Mouse (Mus musculus) hindbrain, embryonic 10.5 days (tissue): ENCODE measurements around the gene Ablim1. TPM values are rescaled to one million over a fixed set of nuclear protein-coding genes. Genes with fewer than 3 reads are reported as not detected.

Experiments
- DNase-seq: peaks from one replicate; pipeline ENCODE4 v3.0.0-alpha.2; 2017; ENCODE audit warnings: low spot score
- H3K27ac ChIP-seq: fragments of 300-500 bp; sonication (generic); 2 replicates; pipeline ENCODE4 v1.5.1; 2016; ENCODE audit warnings: mild to moderate bottlenecking, moderate library complexity
- H3K27me3 ChIP-seq: fragments of 300-500 bp; sonication (generic); 2 replicates; pipeline ENCODE4 v1.6.1; 2016; ENCODE audit warnings: mild to moderate bottlenecking; ENCODE audit not compliant: poor library complexity, insufficient read depth, severe bottlenecking
- H3K36me3 ChIP-seq: fragments of 300-500 bp; sonication (generic); 2 replicates; pipeline ENCODE4 v1.6.1; 2016; ENCODE audit warnings: mild to moderate bottlenecking, moderate library complexity
- H3K4me1 ChIP-seq: fragments of 300-500 bp; sonication (generic); replicated peaks from 2 replicates; pipeline ENCODE4 v1.6.1; 2016; ENCODE audit warnings: mild to moderate bottlenecking
- H3K4me3 ChIP-seq: fragments of 300-500 bp; sonication (generic); 2 replicates; pipeline ENCODE4 v1.5.1; 2016; ENCODE audit warnings: mild to moderate bottlenecking, moderate library complexity
- H3K9me3 ChIP-seq: fragments of 300-500 bp; sonication (generic); 2 replicates; pipeline ENCODE4 v1.6.1; 2016; ENCODE audit warnings: mild to moderate bottlenecking, moderate library complexity
- WGBS: fragments of 180-500 bp; shearing (Covaris S2); methylation state at CpG from one replicate; pipeline ENCODE4 v1.1.7; 2016; 5-methylcytosine and 5-hydroxymethylcytosine counted together
- polyA plus RNA-seq: library from polyadenylated mRNA; unstranded; fragments of >200 nt; fragmentation: Nextera tagmentation; extraction: Ambion mirVana; gene quantifications from 2 replicates; pipeline ENCODE4 v1.2.1, GENCODE M21; 2016

Ablim1 gene
- polyA plus RNA-seq, 1 experiment from 2014 or later = 17.7 TPM

- Histone ChIP-seq H3K27ac (no peak overlapping the region), H3K36me3 (no peaks in the 10 kb centered on the region), H3K4me3 (no peak overlapping the region), H3K4me1 (peaks cover 17% of the 10 kb centered on the region), H3K27me3 (no peaks in the 10 kb centered on the region), H3K9me3 (no peaks in the 10 kb centered on the region)
- DNase-seq = no peak
- 90% methylated on average over 5 of the region's 5 CpGs for WGBS
Observed at GRCm38 (mm10) chr19:57127523-57127922, 187.2 kb downstream of the Ablim1 start.

GRCm38 (mm10) chr19:57126950-57127349 is 187.8 kb downstream of the Ablim1 start:
- Histone ChIP-seq H3K4me1 (peaks cover 17% of the 10 kb centered on the region), H3K9me3 (no peaks in the 10 kb centered on the region), H3K4me3 (no peak overlapping the region), H3K36me3 (no peaks in the 10 kb centered on the region), H3K27me3 (no peaks in the 10 kb centered on the region), H3K27ac (no peak overlapping the region)
- no peak for DNase-seq
- 72% methylated on average over 10 of the region's 10 CpGs for WGBS

- Histone ChIP-seq H3K27me3 (no peaks in the 10 kb centered on the region), H3K4me1 (peaks cover 17% of the 10 kb centered on the region), H3K27ac (no peak overlapping the region), H3K9me3 (no peaks in the 10 kb centered on the region), H3K4me3 (no peak overlapping the region), H3K36me3 (no peaks in the 10 kb centered on the region)
- WGBS = 79% methylated on average over 4 of the region's 4 CpGs
- no peak for DNase-seq
Observed at GRCm38 (mm10) chr19:57124906-57125305, 189.8 kb downstream of the Ablim1 start.

DNA sequence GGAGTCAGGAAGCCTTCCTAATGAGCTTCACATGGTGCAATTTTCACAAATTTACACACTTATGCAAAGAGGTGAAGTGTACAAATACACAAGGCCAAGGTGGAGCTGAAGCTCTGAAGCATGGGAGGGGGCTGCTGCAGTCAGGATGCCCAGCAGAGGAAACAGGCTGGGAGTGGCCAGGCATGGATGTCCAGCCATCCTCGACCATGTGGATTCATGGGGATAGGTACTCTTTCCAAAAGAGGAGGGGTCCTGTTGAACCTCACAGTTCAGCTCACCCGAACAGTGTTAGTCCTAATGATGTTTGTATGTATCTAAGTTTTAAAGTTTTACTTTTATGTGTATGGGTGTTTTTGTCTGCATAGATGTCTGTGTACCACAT is 190.6 kb downstream of the Ablim1 start:
- WGBS = 68% methylated on average over 2 of the region's 2 CpGs
- H3K4me3 ChIP-seq = no peak overlapping the region
- H3K36me3 ChIP-seq = no peaks in the 10 kb centered on the region
- H3K27ac ChIP-seq = 0 out of 2 replicates have a peak overlapping the region, but pooled peaks have one; percentile 59
- H3K9me3 ChIP-seq = no peaks in the 10 kb centered on the region
- H3K27me3 ChIP-seq = no peaks in the 10 kb centered on the region
- peaks cover 23% of the 10 kb centered on the region for H3K4me1 ChIP-seq
- DNase-seq = no peak

DNA sequence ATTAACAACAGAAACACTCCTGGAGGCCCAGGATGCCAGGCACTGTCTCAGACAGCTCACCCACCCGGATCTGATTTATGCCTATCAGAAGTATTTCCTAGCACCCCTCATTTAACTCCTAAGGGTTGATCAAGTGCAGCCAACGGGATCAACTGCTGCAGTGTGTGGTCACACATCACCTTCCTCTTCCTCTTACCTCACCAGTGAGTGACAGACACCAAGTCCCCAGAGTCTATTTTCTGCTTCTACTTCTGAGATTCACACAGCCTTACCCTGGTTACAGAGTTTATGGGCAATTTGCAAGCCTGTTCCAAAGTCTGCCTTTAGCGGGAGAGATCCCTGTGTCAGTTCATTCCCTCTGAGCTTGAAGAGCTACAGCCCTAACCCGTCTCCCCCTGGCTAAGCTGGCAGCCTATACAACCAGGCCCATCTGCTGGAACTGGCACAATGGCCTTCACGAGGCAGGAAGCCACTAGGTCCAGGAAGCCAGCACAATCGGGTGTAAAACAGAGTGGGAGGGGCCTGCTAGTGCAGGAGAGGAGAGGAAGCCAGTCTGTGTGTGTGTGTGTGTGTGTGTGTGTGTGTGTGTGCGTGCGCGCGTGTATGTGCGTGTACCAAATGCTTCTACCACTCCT is 191.1 kb downstream of the Ablim1 start:
- Histone ChIP-seq H3K4me1 (peaks cover 27% of the 10 kb centered on the region), H3K4me3 (no peak overlapping the region), H3K27me3 (no peaks in the 10 kb centered on the region), H3K9me3 (no peaks in the 10 kb centered on the region), H3K36me3 (no peaks in the 10 kb centered on the region), H3K27ac (peak overlapping the region; percentile 59)
- WGBS = 77% methylated on average over 11 of the region's 11 CpGs
- DNase-seq = no peak

- Histone ChIP-seq H3K4me3 (no peak overlapping the region), H3K9me3 (no peaks in the 10 kb centered on the region), H3K36me3 (no peaks in the 10 kb centered on the region), H3K4me1 (peaks cover 34% of the 10 kb centered on the region), H3K27me3 (no peaks in the 10 kb centered on the region), H3K27ac (no peak overlapping the region)
- WGBS = 92% methylated on average over 3 of the region's 3 CpGs
- no peak for DNase-seq
Observed at GRCm38 (mm10) chr19:57122261-57122660, 192.5 kb downstream of the Ablim1 start.

- 81% methylated on average over 4 of the region's 4 CpGs for WGBS
- no peak overlapping the region for H3K27ac ChIP-seq
- H3K36me3 ChIP-seq = no peaks in the 10 kb centered on the region
- no peak for DNase-seq
- H3K4me1 ChIP-seq = peaks cover 46% of the 10 kb centered on the region
- H3K4me3 ChIP-seq = no peak overlapping the region
- H3K9me3 ChIP-seq = no peaks in the 10 kb centered on the region
- no peaks in the 10 kb centered on the region for H3K27me3 ChIP-seq
Observed at GRCm38 (mm10) chr19:57121036-57121435, 193.7 kb downstream of the Ablim1 start.

- Histone ChIP-seq H3K9me3 (no peaks in the 10 kb centered on the region), H3K27ac (peak overlapping the region; percentile 86), H3K36me3 (no peaks in the 10 kb centered on the region), H3K4me1 (peaks cover 60% of the 10 kb centered on the region), H3K27me3 (no peaks in the 10 kb centered on the region), H3K4me3 (no peak overlapping the region)
- 81% methylated on average over 3 of the region's 3 CpGs for WGBS
- DNase-seq = no peak
Observed at GRCm38 (mm10) chr19:57119661-57120060, 195.1 kb downstream of the Ablim1 start.

DNA sequence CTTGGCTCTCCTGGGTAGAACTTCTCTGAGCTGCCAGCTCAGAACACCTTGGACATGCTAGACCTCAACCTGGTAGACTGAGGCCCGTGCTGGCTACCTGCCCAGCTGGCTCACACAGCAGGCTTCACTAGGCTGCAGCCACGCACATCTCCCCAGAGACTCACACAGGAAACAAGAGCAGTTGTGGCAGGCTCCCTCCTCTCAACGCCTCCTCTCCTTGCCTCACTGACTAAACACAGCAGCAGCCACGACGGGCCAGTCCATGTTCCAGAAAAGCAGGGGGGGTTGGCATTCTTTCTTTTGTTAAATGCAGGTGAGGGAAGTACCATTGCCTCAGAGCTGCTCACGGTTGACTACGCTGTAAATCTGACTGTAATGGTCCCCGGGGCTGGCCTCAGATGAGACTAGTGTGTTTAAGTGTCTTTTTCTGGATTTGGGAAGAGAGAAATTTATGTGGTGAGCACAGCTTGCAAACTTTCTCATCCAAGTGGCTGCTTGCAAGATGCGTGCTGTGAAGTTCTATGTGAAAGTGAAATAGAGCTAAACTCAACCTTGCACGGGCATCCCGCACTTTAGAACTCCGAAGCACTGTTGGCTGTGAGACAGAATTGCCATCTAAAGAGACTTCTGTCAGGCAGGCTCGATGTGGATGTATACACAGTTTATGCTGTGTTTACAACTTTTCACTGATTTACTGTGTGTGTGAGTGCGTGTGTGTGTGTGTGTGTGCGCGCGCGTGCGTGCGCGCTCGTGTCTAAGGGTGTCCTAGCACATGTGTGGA is 195.7 kb downstream of the Ablim1 start:
- Histone ChIP-seq H3K4me1 (peaks cover 62% of the 10 kb centered on the region), H3K36me3 (peaks cover under 1% of the 10 kb centered on the region; the same call in 1 of the 2 replicates), H3K27me3 (no peaks in the 10 kb centered on the region), H3K27ac (peak overlapping the region; percentile 86), H3K9me3 (no peaks in the 10 kb centered on the region), H3K4me3 (peak overlapping the region; percentile 48)
- WGBS = 43% methylated on average over 22 of the region's 22 CpGs
- peak; percentile 78 for DNase-seq

DNA sequence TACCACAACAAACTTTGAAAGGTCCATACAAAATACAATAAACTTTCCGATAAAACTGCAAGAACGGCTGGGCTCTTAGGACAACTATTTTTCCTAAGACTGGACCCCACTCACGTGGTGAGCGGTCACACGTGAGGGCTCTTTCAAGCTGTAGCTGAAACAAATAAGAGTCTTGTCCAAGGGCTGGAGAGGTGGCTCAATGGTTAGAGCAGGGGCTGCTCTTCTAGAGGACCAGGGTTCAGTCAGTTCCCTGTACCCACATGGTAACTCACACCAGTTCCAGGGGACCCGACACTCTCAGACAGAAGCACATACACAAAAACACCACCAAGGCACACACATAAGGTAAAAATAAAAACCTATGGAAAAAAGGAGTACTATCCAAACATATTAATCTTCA is 197.0 kb downstream of the Ablim1 start:
- peaks cover 53% of the 10 kb centered on the region for H3K4me1 ChIP-seq
- peak overlapping the region; percentile 48 for H3K4me3 ChIP-seq
- no peaks in the 10 kb centered on the region for H3K27me3 ChIP-seq
- no peaks in the 10 kb centered on the region for H3K9me3 ChIP-seq
- 31% methylated on average over 6 of the region's 6 CpGs for WGBS
- peaks cover 3% of the 10 kb centered on the region; the same call in 1 of the 2 replicates for H3K36me3 ChIP-seq
- H3K27ac ChIP-seq = peak overlapping the region; percentile 86; the same call in 1 of the 2 replicates
- DNase-seq = no peak

- 3% methylated on average over 7 of the region's 7 CpGs for WGBS
- Histone ChIP-seq H3K36me3 (peaks cover 3% of the 10 kb centered on the region; the same call in 1 of the 2 replicates), H3K27ac (peak overlapping the region; percentile 70), H3K9me3 (no peaks in the 10 kb centered on the region), H3K4me1 (peaks cover 53% of the 10 kb centered on the region), H3K27me3 (no peaks in the 10 kb centered on the region), H3K4me3 (peak overlapping the region; percentile 48)
- peak; percentile 40 for DNase-seq
Observed at GRCm38 (mm10) chr19:57116871-57117501, 197.7 kb downstream of the Ablim1 start.

- no peak overlapping the region for H3K4me3 ChIP-seq
- 54% methylated on average over 5 of the region's 5 CpGs for WGBS
- no peaks in the 10 kb centered on the region for H3K9me3 ChIP-seq
- H3K4me1 ChIP-seq = peaks cover 61% of the 10 kb centered on the region
- H3K27me3 ChIP-seq = no peaks in the 10 kb centered on the region
- peaks cover 3% of the 10 kb centered on the region; the same call in 1 of the 2 replicates for H3K36me3 ChIP-seq
- H3K27ac ChIP-seq = peak overlapping the region; percentile 67; the same call in 1 of the 2 replicates
- no peak for DNase-seq
Observed at GRCm38 (mm10) chr19:57115670-57116069, 199.0 kb downstream of the Ablim1 start.

DNA sequence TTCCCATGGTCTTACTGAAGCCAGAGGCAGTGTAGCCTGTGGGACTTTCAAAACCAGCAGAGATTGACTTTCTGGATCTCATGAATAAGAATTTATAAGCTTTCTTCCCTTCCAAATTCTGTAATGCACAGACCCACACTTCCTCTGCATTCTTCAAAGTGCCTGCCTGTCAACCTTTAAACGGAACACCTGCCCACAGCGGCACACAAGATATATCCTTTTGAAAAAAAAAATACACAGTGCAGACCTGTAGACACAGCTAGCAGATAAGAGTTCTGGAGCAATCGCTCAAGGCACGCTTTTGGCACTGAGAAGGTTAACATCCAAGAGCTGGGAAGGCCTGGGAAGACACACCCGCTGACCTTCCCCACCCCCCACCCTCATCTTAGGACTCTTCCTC is 199.8 kb downstream of the Ablim1 start:
- peaks cover 3% of the 10 kb centered on the region; the same call in 1 of the 2 replicates for H3K36me3 ChIP-seq
- peaks cover 64% of the 10 kb centered on the region for H3K4me1 ChIP-seq
- DNase-seq = no peak
- peak overlapping the region; percentile 59; the same call in 1 of the 2 replicates for H3K27ac ChIP-seq
- H3K9me3 ChIP-seq = no peaks in the 10 kb centered on the region
- no peak overlapping the region for H3K4me3 ChIP-seq
- whole genome bisulfite sequencing = 79% methylated on average over 5 of the region's 5 CpGs
- no peaks in the 10 kb centered on the region for H3K27me3 ChIP-seq
